Mouse (Mus musculus): Measurements from ENCODE around the gene Pitpna. TPM values are rescaled to one million over a fixed set of nuclear protein-coding genes. Genes with fewer than 3 reads are reported as not detected.

The Pitpna gene
- polyA plus RNA-seq, 1 experiment = 259 TPM

- H3K4me3 ChIP-seq (ENCODE audit: insufficient read depth, low read length) = no peak overlapping the region
- no peak overlapping the region for H3K27ac ChIP-seq (ENCODE audit: insufficient read depth, low read length)
- TF ChIP-seq POLR2A (IDR thresholded peaks at IDR 0.05; ENCODE audit: extremely low read depth, insufficient read depth, low read length) = no peak
- no peak for TF ChIP-seq CTCF (IDR thresholded peaks at IDR 0.05; ENCODE audit: extremely low read depth, insufficient read depth, low read length)
- H3K4me1 ChIP-seq (ENCODE audit: control insufficient read depth, insufficient read depth, low read length) = peaks cover 4% of the 10 kb centered on the region; the same call in 1 of the 2 replicates
Measured at GRCm38 (mm10) chr11:75671426-75672180, 83.7 kb downstream of the Pitpna start.

DNA sequence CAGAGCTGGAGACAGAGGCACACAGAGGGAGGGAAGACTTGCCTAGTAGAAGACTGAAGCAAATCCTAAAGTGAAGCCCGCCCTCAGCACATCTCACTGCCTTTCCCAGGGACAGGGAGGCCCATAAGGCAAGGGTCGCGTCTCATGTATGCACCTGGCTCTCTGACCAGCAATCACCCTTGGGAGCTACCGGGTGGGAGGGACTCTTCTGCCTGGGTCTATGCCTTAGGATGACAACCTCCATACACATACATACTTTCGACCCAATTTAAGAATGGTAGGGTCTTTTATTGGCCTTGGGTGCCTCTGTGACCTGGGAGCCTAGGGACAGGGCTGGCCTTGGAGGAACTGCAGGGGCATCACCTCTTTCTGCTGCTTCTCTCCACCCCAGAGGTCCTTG is 85.5 kb downstream of the Pitpna start:
- Histone ChIP-seq H3K4me3 (ENCODE audit: insufficient read depth, low read length) (no peak overlapping the region), H3K27ac (ENCODE audit: insufficient read depth, low read length) (no peak overlapping the region), H3K4me1 (ENCODE audit: control insufficient read depth, insufficient read depth, low read length) (peaks cover 4% of the 10 kb centered on the region; the same call in 1 of the 2 replicates)
- TF ChIP-seq POLR2A (IDR thresholded peaks at IDR 0.05; ENCODE audit: extremely low read depth, insufficient read depth, low read length) (no peak), CTCF (IDR thresholded peaks at IDR 0.05; ENCODE audit: extremely low read depth, insufficient read depth, low read length) (no peak)

DNA sequence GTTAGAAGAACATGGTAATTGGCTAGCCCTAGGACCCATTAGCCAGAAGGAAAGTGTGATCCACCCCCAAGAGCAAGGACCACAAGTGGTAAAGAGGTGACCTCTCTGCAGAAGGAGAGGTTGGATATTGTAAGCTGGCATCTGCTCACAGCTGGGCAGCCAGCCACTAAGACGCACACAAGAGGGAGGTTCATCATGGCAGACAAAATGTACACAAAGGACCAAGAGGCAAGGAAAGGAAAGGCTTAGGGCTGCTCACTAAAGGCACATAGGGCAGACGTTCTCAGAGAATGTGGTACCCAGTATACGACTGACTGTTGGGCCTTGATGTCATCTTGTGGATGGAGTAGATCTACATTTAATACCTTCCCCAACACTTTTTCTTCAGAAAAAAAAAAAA is 87.0 kb downstream of the Pitpna start:
- Histone ChIP-seq H3K27ac (ENCODE audit: insufficient read depth, low read length) (no peak overlapping the region), H3K4me1 (ENCODE audit: control insufficient read depth, insufficient read depth, low read length) (peaks cover 4% of the 10 kb centered on the region; the same call in 1 of the 2 replicates), H3K4me3 (ENCODE audit: insufficient read depth, low read length) (no peak overlapping the region)
- TF ChIP-seq CTCF (IDR thresholded peaks at IDR 0.05; ENCODE audit: extremely low read depth, insufficient read depth, low read length) (no peak), POLR2A (IDR thresholded peaks at IDR 0.05; ENCODE audit: extremely low read depth, insufficient read depth, low read length) (no peak)

- Histone ChIP-seq H3K4me1 (ENCODE audit: control insufficient read depth, insufficient read depth, low read length) (peaks cover 1% of the 10 kb centered on the region; the same call in 1 of the 2 replicates), H3K27ac (ENCODE audit: insufficient read depth, low read length) (no peak overlapping the region), H3K4me3 (ENCODE audit: insufficient read depth, low read length) (peak overlapping the region; percentile 95)
- no peak for TF ChIP-seq CTCF (IDR thresholded peaks at IDR 0.05; ENCODE audit: extremely low read depth, insufficient read depth, low read length)
- no peak for TF ChIP-seq POLR2A (IDR thresholded peaks at IDR 0.05; ENCODE audit: extremely low read depth, insufficient read depth, low read length)
Measured at GRCm38 (mm10) chr11:75677881-75678746, 90.2 kb downstream of the Pitpna start.

Other genes starting within 250 kb of the Pitpna start
- gene Rpa1, start 239.8 kb upstream of the Pitpna start, polyA plus RNA-seq (2012; rRNA removed) = 31.6 and 36.1 TPM in 2 replicates
- gene Smyd4, start 239.7 kb upstream of the Pitpna start, polyA plus RNA-seq (2012; rRNA removed) = 9.5 and 10.0 TPM in 2 replicates
- gene Serpinf1, start 165.4 kb upstream of the Pitpna start, polyA plus RNA-seq (2012; rRNA removed) = 13.7 and 15.9 TPM in 2 replicates
- 0.15 and 0.26 TPM in 2 replicates for gene Serpinf2, start 148.5 kb upstream of the Pitpna start, polyA plus RNA-seq (2012; rRNA removed)
- gene Wdr81, start 133.4 kb upstream of the Pitpna start, polyA plus RNA-seq (2012; rRNA removed) = 12.8 and 14.1 TPM in 2 replicates
- 0.89 and 1.3 TPM in 2 replicates for gene Tlcd2, start 126.4 kb upstream of the Pitpna start, polyA plus RNA-seq (2012; rRNA removed)
- 88.8 and 89.2 TPM in 2 replicates for gene Prpf8, start 101.3 kb upstream of the Pitpna start, polyA plus RNA-seq (2012; rRNA removed)
- 2.8 TPM in 2 replicates for gene Rilp, start 78.0 kb upstream of the Pitpna start, polyA plus RNA-seq (2012; rRNA removed)
- 2.7 and 3.2 TPM in 2 replicates for gene Scarf1, start 74.6 kb upstream of the Pitpna start, polyA plus RNA-seq (2012; rRNA removed)
- gene Slc43a2, start 56.4 kb upstream of the Pitpna start, polyA plus RNA-seq (2012; rRNA removed) = 32.0 and 34.3 TPM in 2 replicates
- 66.1 and 68.9 TPM in 2 replicates for gene Inpp5k, start 42.9 kb downstream of the Pitpna start, polyA plus RNA-seq (2012; rRNA removed)
- gene Myo1c, start 62.4 kb downstream of the Pitpna start, polyA plus RNA-seq (2012; rRNA removed) = 17.7 and 19.0 TPM in 2 replicates
- gene Crk, start 91.2 kb downstream of the Pitpna start, polyA plus RNA-seq (2012; rRNA removed) = 80.5 and 82.5 TPM in 2 replicates
- gene Ywhae, start 144.8 kb downstream of the Pitpna start, polyA plus RNA-seq (2012; rRNA removed) = 955 and 987 TPM in 2 replicates
- gene Doc2b, start 208.0 kb downstream of the Pitpna start, polyA plus RNA-seq (2012; rRNA removed) = 7.9 and 11.7 TPM in 2 replicates

Data from cortical plate, adult 2 months (tissue).